Mouse (Mus musculus) hindlimb bud, embryonic 11.5 days (tissue): ENCODE data around the gene Zfp541.

ENCODE experiments used
- DNase-seq: peaks from one replicate; pipeline ENCODE4 v3.0.0-alpha.2; 2012; ENCODE audit warnings: low read depth, low spot score; ENCODE audit errors: extremely low spot score

Zfp541 gene

GRCm38 (mm10) chr7:16061219-16062098 is at the start of gene Zfp541:
Zfp541 (plus strand) TSS chr7:16061814.
- DNase-seq, result no peak

- no peak for DNase-seq
Measured at GRCm38 (mm10) chr7:16012576-16013263, 48.9 kb upstream of the Zfp541 start.

GRCm38 (mm10) chr7:16013722-16014275 is 47.8 kb upstream of the Zfp541 start:
- DNase-seq, result no peak

- no peak for DNase-seq
Measured at GRCm38 (mm10) chr7:16014521-16015175, 47.0 kb upstream of the Zfp541 start.

- no peak for DNase-seq
Measured at GRCm38 (mm10) chr7:16015384-16015783, 46.2 kb upstream of the Zfp541 start.

GRCm38 (mm10) chr7:16018016-16018810 is 43.4 kb upstream of the Zfp541 start:
- no peak for DNase-seq

GRCm38 (mm10) chr7:16019256-16020094 is 42.1 kb upstream of the Zfp541 start:
- no peak for DNase-seq

GRCm38 (mm10) chr7:16024603-16025222 is 36.9 kb upstream of the Zfp541 start:
- DNase-seq, result no peak

GRCm38 (mm10) chr7:16028102-16028927 is 33.3 kb upstream of the Zfp541 start:
- DNase-seq, result no peak

- DNase-seq, result no peak
Measured at GRCm38 (mm10) chr7:16031072-16031471, 30.5 kb upstream of the Zfp541 start.

- DNase-seq, result no peak
Measured at GRCm38 (mm10) chr7:16033059-16033458, 28.6 kb upstream of the Zfp541 start.

- DNase-seq, result no peak
Measured at GRCm38 (mm10) chr7:16033580-16034461, 27.8 kb upstream of the Zfp541 start.

- no peak for DNase-seq
Measured at GRCm38 (mm10) chr7:16036972-16037371, 24.6 kb upstream of the Zfp541 start.

- DNase-seq, result no peak
Measured at GRCm38 (mm10) chr7:16039363-16039762, 22.3 kb upstream of the Zfp541 start.

GRCm38 (mm10) chr7:16041208-16041607 is 20.4 kb upstream of the Zfp541 start:
- DNase-seq, result no peak

GRCm38 (mm10) chr7:16042850-16043775 is 18.5 kb upstream of the Zfp541 start:
- no peak for DNase-seq
